Mouse (Mus musculus): ENCODE measurements around the gene Sult5a1.
"Not testable (repeated sequence)": the region's sequence is repeated elsewhere in the genome, so short reads cannot be mapped to it uniquely, and the experiment has no call there.

Sult5a1 gene

GRCm38 (mm10) chr8:123135406-123135805 lies 22.7 kb downstream of the Sult5a1 start:
- DNase-seq (ENCODE audit: low spot score): no peak

DNA sequence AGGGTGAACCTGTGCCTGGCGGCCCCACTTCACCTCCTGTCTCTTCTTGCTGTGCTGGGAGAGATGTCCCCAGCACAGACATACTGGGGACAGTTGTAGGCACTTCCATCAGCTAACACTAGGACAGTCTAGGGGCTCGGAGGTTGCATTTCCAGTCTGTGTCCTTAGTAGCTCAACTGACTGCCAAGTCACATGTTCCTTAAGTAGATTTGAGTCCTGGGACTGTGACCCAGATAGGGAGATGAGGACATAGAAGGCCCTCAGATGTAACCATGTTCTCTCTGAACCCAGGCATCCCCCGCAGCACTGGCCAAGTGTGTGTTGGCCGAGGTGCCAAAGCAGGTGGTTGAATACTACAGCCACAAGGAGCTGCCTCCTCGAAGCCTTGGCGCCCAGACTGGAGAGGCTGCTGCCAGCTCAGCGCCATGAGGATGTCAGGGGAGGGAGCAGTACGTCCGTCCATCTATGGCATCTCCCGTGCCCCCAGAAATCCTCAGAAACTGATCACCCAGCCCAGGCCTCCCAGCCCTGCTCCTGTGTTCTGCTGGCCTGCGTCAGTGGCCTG lies 23.9 kb downstream of the Sult5a1 start:
- no peak for DNase-seq (ENCODE audit: low spot score)

GRCm38 (mm10) chr8:123132953-123133352 lies 25.2 kb downstream of the Sult5a1 start:
- no peak for DNase-seq (ENCODE audit: low spot score)

GRCm38 (mm10) chr8:123131041-123131440 lies 27.1 kb downstream of the Sult5a1 start:
- no peak for DNase-seq (ENCODE audit: low spot score)

GRCm38 (mm10) chr8:123126193-123126816 lies 31.8 kb downstream of the Sult5a1 start:
- no peak for DNase-seq (ENCODE audit: low spot score)

- no peak for DNase-seq (ENCODE audit: low spot score)
These were observed 35.4 kb downstream of the Sult5a1 start for GRCm38 (mm10) chr8:123122670-123123069.

DNA sequence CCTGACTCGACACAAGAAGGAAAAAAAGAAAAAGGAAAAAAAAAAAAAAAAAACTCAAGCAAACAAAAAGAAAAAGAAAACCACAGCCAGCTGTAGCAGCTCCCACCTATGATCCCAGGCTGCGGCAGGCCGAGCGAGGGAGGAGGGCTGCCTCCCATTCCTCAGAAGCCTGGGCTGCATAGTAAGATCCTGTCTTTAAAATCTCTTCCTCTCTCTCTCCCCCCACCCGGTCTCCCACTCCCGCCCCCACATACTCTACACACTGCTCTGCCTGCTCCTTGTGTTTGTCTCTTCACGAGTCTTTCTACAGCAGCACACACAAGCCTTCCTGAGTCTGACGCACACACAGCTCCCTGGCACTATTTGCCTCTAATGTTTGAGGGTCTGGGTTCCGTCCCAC lies 36.1 kb downstream of the Sult5a1 start:
- no peak for DNase-seq (ENCODE audit: low spot score)

GRCm38 (mm10) chr8:123117744-123118143 lies 40.4 kb downstream of the Sult5a1 start:
- DNase-seq (ENCODE audit: low spot score): no peak

- DNase-seq (ENCODE audit: low spot score): no peak
These were observed 40.9 kb downstream of the Sult5a1 start, which contains the start of gene Cpne7 for GRCm38 (mm10) chr8:123117127-123117731. Cpne7 (plus strand) TSS chr8:123117374.

DNA sequence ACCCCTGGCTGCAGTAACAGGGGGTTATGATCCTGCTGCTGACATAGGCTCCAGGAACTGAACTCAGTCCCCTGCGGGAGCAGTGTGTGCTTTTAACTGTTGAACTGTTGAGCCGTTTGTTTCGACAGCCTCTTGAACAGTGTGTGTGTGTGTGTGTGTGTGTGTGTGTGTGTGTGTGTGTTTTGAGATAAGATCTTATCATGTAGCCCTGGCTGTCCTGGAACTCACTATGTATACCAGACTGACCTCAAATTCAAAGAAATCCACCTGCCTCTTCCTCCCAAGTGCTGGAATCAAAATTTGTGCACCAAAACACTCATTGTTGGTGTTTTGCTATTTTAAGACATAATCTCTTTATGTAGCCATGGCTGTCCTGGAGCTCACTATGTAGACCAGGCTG lies 43.5 kb downstream of the Sult5a1 start:
- DNase-seq (ENCODE audit: low spot score): no peak

- no peak for DNase-seq (ENCODE audit: low spot score)
These were observed 44.1 kb downstream of the Sult5a1 start for GRCm38 (mm10) chr8:123113908-123114469.

DNA sequence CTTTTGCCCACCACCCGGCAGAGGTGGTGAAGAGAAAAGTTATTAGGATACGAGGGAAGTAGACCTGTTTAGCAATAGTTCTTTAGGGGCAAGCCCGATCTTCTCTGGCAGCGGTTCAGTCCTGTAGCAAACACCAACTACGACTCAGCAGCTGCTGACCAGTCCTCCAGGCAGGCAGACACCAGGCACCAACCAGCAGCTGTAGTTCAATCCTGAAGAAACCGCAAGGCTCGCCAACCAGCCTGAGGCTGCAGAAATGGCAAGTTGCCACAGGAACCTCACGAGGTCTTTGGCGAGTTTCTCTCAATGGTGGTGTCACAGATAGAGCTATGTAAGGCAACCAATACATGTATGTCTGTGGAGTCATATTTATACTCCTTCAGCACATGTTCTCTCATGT lies 45.2 kb downstream of the Sult5a1 start:
- no peak for DNase-seq (ENCODE audit: low spot score)

- DNase-seq (ENCODE audit: low spot score): no peak
These were observed 47.5 kb downstream of the Sult5a1 start for GRCm38 (mm10) chr8:123110649-123111048.

DNA sequence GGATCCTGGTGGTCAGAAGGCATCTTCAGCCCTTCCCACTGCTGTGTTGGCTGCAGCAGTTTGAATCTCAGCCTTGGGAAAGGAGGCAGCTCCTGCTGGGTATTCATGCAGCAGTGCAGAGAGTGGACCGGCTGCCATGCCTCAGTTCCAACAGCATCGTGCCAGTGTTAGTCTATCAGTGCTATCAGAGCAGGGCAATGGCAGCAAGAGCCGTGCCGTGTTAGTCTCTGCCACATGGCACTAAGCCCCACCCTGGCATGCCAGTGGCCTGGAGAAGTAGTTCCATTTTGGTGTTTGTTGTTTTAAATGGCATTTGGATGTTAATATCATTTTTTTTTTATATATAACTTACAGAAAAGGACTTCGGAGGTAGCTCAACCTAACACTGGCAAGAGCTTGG lies 49.2 kb downstream of the Sult5a1 start:
- DNase-seq (ENCODE audit: low spot score): no peak

- DNase-seq (ENCODE audit: low spot score): no peak
These were observed 50.1 kb downstream of the Sult5a1 start for GRCm38 (mm10) chr8:123108010-123108409.

DNA sequence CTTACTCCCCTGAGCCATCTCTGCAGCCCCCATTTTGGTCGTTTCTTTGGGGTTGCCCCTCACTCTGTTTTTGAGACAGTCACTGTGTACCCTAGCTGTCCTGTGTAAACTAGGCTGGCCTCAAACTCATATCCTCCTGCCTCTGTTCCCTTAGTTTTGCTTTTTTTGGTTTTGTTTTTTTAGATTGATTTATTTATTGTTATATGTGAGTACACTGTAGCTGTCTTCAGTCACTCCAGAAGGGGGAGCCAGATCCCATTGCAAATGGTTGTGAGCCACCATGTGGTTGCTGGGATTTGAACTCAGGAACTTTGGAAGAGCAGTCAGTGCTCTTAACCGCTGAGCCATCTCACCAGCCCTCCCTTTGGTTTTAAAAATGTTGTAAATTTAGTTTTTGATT lies 51.6 kb downstream of the Sult5a1 start:
- no peak for DNase-seq (ENCODE audit: low spot score)

GRCm38 (mm10) chr8:123105553-123106326 lies 52.4 kb downstream of the Sult5a1 start:
- DNase-seq (ENCODE audit: low spot score): no peak

DNA sequence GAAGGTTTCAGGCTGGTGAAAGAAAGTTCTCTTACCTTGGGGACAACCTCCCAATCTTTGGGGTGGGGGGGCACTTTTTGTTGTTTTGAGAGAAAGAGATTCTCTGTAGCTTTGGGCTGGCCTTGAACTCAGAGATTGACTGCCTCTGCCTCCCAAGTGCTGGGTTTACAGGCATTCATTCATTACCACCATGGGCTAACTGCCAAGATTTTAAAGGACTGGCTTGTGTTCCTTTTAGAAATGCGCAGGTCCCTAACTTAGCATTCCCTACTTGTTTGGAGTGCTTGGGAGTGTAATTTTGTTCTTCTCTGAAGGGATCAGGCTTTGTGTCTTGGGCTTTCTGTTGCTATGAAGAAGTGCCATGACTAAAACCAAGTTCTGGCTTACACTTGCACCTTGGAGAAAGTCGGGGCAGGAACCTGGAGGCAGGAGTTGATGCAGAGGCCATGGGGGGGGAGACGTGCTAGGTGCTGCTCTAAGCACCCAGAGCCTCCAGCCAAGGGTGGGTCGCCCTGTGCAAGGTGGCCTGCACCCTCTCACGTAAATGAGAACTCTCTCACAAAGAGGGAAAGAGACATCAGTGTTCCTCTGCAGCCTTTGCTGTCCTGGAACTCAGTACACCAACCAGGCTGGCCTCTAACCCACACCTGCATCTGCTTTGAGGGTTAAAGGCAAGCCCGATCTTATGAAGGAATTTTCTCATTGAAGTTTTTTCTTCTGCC lies 53.9 kb downstream of the Sult5a1 start:
- DNase-seq (ENCODE audit: low spot score): no peak

DNA sequence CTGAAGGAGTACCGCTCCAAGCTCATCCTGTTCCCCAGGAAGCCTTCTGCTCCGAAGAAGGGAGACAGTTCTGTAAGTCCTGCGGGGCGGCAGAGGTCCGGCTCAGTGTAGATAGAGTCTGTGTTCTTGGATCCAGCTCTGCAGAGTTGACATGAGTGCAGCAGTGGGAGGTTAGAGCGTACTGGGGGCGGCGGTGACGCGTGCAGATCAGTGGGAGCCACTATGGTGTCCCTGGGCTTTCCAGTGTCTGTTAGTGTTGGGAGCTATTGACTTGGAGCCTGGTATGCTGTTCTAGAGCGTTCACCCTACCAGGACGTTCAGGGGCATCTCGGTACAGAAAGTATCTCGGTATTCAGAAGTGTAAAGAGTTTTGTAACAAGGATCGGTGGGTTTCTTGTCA lies 54.8 kb downstream of the Sult5a1 start:
- no peak for DNase-seq (ENCODE audit: low spot score)

DNA sequence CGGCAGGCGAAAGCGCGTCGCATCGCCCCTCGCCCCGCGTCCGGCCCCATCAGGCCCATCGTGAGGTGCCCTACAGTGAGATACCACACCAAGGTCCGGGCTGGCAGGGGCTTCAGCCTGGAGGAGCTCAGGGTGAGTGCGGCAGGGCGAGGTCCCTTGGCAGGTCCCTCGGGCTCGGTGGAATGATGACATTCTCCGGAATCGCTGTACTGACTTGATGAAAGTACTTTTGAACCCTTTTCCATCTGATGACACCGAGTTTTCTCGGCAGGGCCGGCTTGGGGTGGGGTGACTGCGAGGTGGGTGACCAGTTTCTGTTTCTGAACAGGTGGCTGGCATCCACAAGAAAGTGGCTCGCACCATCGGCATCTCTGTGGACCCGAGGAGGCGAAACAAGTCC lies 55.3 kb downstream of the Sult5a1 start:
- DNase-seq (ENCODE audit: low spot score): not testable (repeated sequence)

DNA sequence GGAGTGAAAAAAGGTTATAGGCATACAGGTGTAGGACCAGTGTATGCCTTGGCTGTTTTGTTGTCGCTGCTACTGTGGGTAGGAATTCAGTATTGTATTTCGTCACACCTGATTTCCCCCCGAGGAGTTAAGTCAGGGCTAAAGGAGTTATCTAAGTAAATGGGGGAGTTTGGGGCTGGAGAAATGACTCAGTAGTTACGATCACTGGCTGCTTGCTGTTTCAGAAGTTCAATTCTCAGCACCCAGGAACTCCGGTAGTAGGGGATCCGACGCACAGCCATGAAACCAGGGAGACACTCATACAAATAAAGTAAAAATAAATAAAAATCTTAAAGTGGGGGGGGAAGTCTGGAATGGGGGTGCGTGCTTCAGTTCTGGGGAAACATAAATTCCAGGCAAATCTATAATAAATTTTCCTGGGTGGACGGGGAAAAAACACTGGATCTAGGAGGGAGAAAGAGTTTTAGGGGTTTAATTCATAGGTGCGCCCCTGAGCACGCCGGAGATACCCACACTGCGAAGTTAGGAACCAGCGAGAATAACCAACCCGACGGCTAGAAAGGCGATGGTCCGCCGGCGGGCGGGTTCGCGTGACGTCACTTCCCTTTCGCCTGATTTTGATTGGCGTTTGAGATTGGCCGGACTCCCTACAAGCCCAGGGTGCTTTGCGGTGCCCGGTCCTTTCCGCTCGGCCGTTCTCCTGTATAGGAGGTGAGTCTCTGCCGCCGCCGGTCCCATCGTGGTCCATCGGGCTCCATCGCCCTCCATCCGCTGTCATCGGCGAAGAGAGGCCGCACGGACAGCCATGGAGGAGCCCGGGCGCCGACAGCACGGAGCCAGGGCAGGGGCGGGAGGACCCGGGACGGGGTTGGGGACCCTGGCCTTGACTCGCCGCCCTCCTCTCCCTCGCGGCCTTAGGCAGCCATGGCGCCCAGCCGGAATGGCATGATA lies 56.1 kb downstream of the Sult5a1 start, which contains the start of gene Rpl13:
TSS of gene Rpl13 (plus strand) at position 616 of the 951 bp plus-strand sequence.
- DNase-seq (ENCODE audit: low spot score): peak; percentile 95

All from ovary, adult 18-20 months (tissue).